Mouse (Mus musculus) embryonic facial prominence, embryonic 12.5 days (tissue): ENCODE results near the gene Sik1. TPM values are rescaled to one million over a fixed set of nuclear protein-coding genes. Genes with fewer than 3 reads are reported as not detected.

Source experiments
- ATAC-seq: fragments of 200-750 bp; cut with Nextera tagmentation; 2 replicates; pipeline ENCODE4 v1.8.0; 2017; ENCODE audit not compliant: insufficient number of reproducible peaks, insufficient read depth, low FRiP score, low TSS enrichment
- H3K27ac ChIP-seq: fragments of 300-500 bp; sonication (generic); 2 replicates; pipeline ENCODE4 v1.5.1; 2016; ENCODE audit warnings: mild to moderate bottlenecking
- H3K27me3 ChIP-seq: fragments of 300-500 bp; sonication (generic); 2 replicates; pipeline ENCODE4 v1.6.1; 2016; ENCODE audit warnings: mild to moderate bottlenecking, moderate library complexity
- H3K36me3 ChIP-seq: fragments of 300-500 bp; sonication (generic); 2 replicates; pipeline ENCODE4 v1.6.1; 2016; ENCODE audit warnings: mild to moderate bottlenecking
- H3K4me1 ChIP-seq: fragments of 300-500 bp; sonication (generic); 2 replicates; pipeline ENCODE4 v1.6.1; 2016
- H3K4me2 ChIP-seq: fragments of 300-500 bp; sonication (generic); replicated peaks from 2 replicates; pipeline ENCODE4 v1.6.1; 2016; ENCODE audit warnings: mild to moderate bottlenecking, moderate library complexity
- H3K4me3 ChIP-seq: fragments of 300-500 bp; sonication (generic); 2 replicates; pipeline ENCODE4 v1.5.1; 2016; ENCODE audit warnings: mild to moderate bottlenecking
- H3K9ac ChIP-seq: fragments of 300-500 bp; sonication (generic); 2 replicates; pipeline ENCODE4 v1.6.1; 2016; ENCODE audit warnings: mild to moderate bottlenecking, moderate library complexity
- H3K9me3 ChIP-seq: fragments of 300-500 bp; sonication (generic); 2 replicates; pipeline ENCODE4 v1.6.1; 2016; ENCODE audit warnings: mild to moderate bottlenecking, moderate library complexity
- WGBS: fragments of 180-500 bp; shearing (Covaris S2); methylation state at CpG from one replicate; pipeline ENCODE4 v1.1.7; 2016; 5-methylcytosine and 5-hydroxymethylcytosine counted together
- polyA plus RNA-seq: library from polyadenylated mRNA; unstranded; fragments of >200 nt; fragmentation: Nextera tagmentation; extraction: Ambion mirVana; gene quantifications from 2 replicates; pipeline ENCODE4 v1.2.1, GENCODE M21; 2016

Sik1 gene
- polyA plus RNA-seq, 1 experiment from 2014 or later = 15.8 TPM

GRCm38 (mm10) chr17:31809136-31809535 is 46.5 kb downstream of the Sik1 start:
- no peak overlapping the region for H3K9ac ChIP-seq
- no peaks in the 10 kb centered on the region for H3K36me3 ChIP-seq
- H3K4me3 ChIP-seq = no peak overlapping the region
- H3K27ac ChIP-seq = no peak overlapping the region
- no peak for ATAC-seq
- WGBS = 92% methylated on average over 7 of the region's 7 CpGs
- no peaks in the 10 kb centered on the region for H3K9me3 ChIP-seq
- H3K4me2 ChIP-seq = no peak overlapping the region
- H3K27me3 ChIP-seq = no peaks in the 10 kb centered on the region
- H3K4me1 ChIP-seq = peaks cover 10% of the 10 kb centered on the region

DNA sequence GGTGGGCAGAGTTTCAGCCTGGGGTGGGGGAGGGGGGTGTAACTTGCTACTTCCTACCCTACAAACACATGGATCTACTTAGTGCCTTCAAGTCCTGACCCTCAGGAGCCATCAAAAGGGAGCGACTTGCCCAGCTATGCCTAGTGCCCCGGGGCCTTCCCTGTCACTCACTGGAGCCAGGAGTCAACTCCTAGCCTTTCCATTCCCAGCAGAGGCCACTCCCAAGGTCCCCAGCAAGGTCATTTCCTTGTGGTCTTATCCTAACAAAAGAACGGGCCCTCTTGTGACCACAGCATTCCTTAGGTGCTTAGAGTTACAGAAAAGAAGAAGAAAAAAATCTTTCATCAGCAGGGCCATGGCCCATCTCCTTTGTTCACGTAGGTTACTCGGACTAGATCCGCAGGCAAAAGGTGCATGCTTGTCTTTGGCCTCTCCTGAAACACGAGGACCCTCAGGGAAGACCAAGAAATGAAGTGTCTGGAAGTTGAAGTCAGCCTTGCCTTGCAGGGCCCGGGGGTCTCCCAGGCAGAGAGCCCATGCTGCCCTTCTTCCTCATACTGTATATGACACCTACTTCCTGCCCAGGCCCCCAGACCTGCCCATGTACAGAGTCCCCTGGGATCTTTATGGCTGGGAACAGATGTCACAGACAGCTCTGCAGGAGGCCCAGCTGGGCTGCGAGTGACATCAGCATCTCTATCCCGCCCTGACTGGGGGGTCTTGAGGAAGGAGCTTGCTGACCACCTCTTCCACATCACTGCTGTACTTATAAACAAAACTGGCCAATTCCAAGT is 47.3 kb downstream of the Sik1 start:
- Histone ChIP-seq H3K9ac (no peak overlapping the region), H3K4me2 (no peak overlapping the region), H3K27me3 (no peaks in the 10 kb centered on the region), H3K4me3 (no peak overlapping the region), H3K9me3 (no peaks in the 10 kb centered on the region), H3K27ac (0 out of 2 replicates have a peak overlapping the region, but pooled peaks have one; percentile 36), H3K36me3 (no peaks in the 10 kb centered on the region), H3K4me1 (peaks cover 10% of the 10 kb centered on the region)
- ATAC-seq = no peak
- 19% methylated on average over 10 of the region's 10 CpGs for WGBS

GRCm38 (mm10) chr17:31806496-31806895 is 49.1 kb downstream of the Sik1 start:
- H3K36me3 ChIP-seq = no peaks in the 10 kb centered on the region
- no peak overlapping the region for H3K4me2 ChIP-seq
- no peak overlapping the region for H3K4me3 ChIP-seq
- no peak overlapping the region for H3K9ac ChIP-seq
- H3K9me3 ChIP-seq = no peaks in the 10 kb centered on the region
- H3K4me1 ChIP-seq = peaks cover 10% of the 10 kb centered on the region
- 52% methylated on average over 3 of the region's 3 CpGs for WGBS
- no peak for ATAC-seq
- 0 out of 2 replicates have a peak overlapping the region, but pooled peaks have one; percentile 63 for H3K27ac ChIP-seq
- no peaks in the 10 kb centered on the region for H3K27me3 ChIP-seq

DNA sequence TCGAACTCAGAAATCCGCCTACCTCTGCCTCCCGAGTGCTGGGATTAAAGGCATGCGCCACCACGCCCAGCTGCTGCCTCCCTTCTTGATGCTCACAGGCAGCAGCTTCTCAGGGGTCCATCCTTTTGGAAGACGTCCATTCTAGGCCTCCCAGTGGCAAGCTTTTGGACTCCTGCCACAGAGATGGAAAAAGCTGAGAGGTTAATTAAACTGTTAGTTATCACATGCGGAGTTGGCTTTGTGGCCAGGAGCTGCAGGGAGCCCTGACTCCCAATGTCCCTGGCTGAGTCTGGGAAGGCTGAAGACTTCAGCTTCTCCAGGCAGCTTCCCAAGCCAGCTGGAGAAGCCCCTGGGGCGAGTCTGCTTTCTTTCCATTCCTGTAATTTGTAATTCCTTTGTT is 49.6 kb downstream of the Sik1 start:
- ATAC-seq = no peak
- H3K36me3 ChIP-seq = no peaks in the 10 kb centered on the region
- H3K9ac ChIP-seq = no peak overlapping the region
- H3K4me2 ChIP-seq = no peak overlapping the region
- WGBS = 42% methylated on average over 8 of the region's 8 CpGs
- peak overlapping the region; percentile 63; the same call in 1 of the 2 replicates for H3K27ac ChIP-seq
- no peaks in the 10 kb centered on the region for H3K9me3 ChIP-seq
- H3K27me3 ChIP-seq = no peaks in the 10 kb centered on the region
- no peak overlapping the region for H3K4me3 ChIP-seq
- peaks cover 10% of the 10 kb centered on the region for H3K4me1 ChIP-seq

GRCm38 (mm10) chr17:31805585-31805984 is 50.0 kb downstream of the Sik1 start:
- H3K4me2 ChIP-seq = no peak overlapping the region
- H3K36me3 ChIP-seq = no peaks in the 10 kb centered on the region
- H3K9ac ChIP-seq = no peak overlapping the region
- peaks cover 10% of the 10 kb centered on the region for H3K4me1 ChIP-seq
- WGBS = 73% methylated on average over 4 of the region's 4 CpGs
- no peak for ATAC-seq
- H3K4me3 ChIP-seq = no peak overlapping the region
- H3K27ac ChIP-seq = no peak overlapping the region
- H3K27me3 ChIP-seq = no peaks in the 10 kb centered on the region
- H3K9me3 ChIP-seq = no peaks in the 10 kb centered on the region

GRCm38 (mm10) chr17:31802272-31803017 is 53.2 kb downstream of the Sik1 start:
- Histone ChIP-seq H3K9me3 (no peaks in the 10 kb centered on the region), H3K4me2 (no peak overlapping the region), H3K4me1 (no peaks in the 10 kb centered on the region), H3K27me3 (no peaks in the 10 kb centered on the region), H3K27ac (no peak overlapping the region), H3K36me3 (no peaks in the 10 kb centered on the region), H3K9ac (no peak overlapping the region), H3K4me3 (no peak overlapping the region)
- 66% methylated on average over 7 of the region's 7 CpGs for WGBS
- ATAC-seq = no peak

DNA sequence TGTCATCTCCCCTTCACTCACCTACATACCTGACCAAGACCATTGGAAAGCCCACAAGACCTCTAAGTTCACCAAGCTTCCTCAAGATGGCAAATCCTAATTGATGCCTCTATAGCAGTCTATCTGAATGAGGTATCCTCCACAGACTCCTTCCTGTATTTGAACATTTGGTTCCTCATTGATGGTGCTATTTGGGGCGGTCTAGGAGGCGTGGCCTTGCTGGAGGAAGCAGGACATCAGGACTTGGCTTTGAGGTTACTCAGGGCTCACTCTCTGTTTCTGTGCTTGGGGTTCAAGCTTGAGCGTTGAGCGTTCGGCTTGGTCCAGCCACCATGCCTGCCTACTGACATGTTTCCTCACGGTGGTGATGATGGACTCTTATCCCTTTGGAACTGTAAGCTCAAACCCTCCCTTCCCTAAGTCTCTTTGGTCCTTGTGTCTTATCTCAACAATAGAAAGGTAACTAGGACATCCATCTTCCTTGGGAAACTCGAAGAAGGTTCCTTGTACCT is 54.7 kb downstream of the Sik1 start:
- Histone ChIP-seq H3K9ac (no peak overlapping the region), H3K36me3 (no peaks in the 10 kb centered on the region), H3K4me3 (no peak overlapping the region), H3K9me3 (no peaks in the 10 kb centered on the region), H3K4me1 (no peaks in the 10 kb centered on the region), H3K27ac (no peak overlapping the region), H3K4me2 (no peak overlapping the region), H3K27me3 (no peaks in the 10 kb centered on the region)
- whole genome bisulfite sequencing = 91% methylated on average over 7 of the region's 7 CpGs
- no peak for ATAC-seq

GRCm38 (mm10) chr17:31795893-31796292 is 59.7 kb downstream of the Sik1 start:
- ATAC-seq = no peak
- no peak overlapping the region for H3K9ac ChIP-seq
- WGBS = 74% methylated on average over 4 of the region's 4 CpGs

More at GRCm38 (mm10) chr17:31795893-31796292, 59.7 kb downstream of the Sik1 start:
- peaks cover 11% of the 10 kb centered on the region for H3K4me1 ChIP-seq
- H3K4me3 ChIP-seq = no peak overlapping the region
- H3K4me2 ChIP-seq = no peak overlapping the region
- no peak overlapping the region for H3K27ac ChIP-seq
- H3K27me3 ChIP-seq = no peaks in the 10 kb centered on the region
- H3K36me3 ChIP-seq = no peaks in the 10 kb centered on the region
- H3K9me3 ChIP-seq = no peaks in the 10 kb centered on the region

Other genes starting within 250 kb of the Sik1 start
- gene Cbs, start 218.6 kb downstream of the Sik1 start, polyA plus RNA-seq = 2.0 and 2.1 TPM in 2 replicates
- gene U2af1, start 196.9 kb downstream of the Sik1 start, polyA plus RNA-seq = 378 and 390 TPM in 2 replicates
- gene Cryaa, start 178.0 kb downstream of the Sik1 start, polyA plus RNA-seq = 112 and 283 TPM in 2 replicates
- gene Rrp1b, start 180.3 kb upstream of the Sik1 start, polyA plus RNA-seq = 72.4 and 74.9 TPM in 2 replicates
- 0.35 and 0.89 TPM in 2 replicates for gene Hsf2bp, start 180.5 kb upstream of the Sik1 start, polyA plus RNA-seq